Mouse (Mus musculus) hindbrain, embryonic 15.5 days (tissue): ENCODE measurements around the gene Trank1. TPM values are rescaled to one million over a fixed set of nuclear protein-coding genes. Genes with fewer than 3 reads are reported as not detected.

Experiments used
- ATAC-seq: fragments of 200-750 bp; cut with Nextera tagmentation; 2 replicates; pipeline ENCODE4 v1.8.0; 2017; ENCODE audit warnings: low read depth, moderate number of reproducible peaks, moderate TSS enrichment; ENCODE audit not compliant: low FRiP score
- H3K27ac ChIP-seq: fragments of 300-500 bp; sonication (generic); replicated peaks from 2 replicates; pipeline ENCODE4 v1.5.1; 2015; ENCODE audit warnings: mild to moderate bottlenecking, inconsistent platforms
- H3K27me3 ChIP-seq: fragments of 300-500 bp; sonication (generic); 2 replicates; pipeline ENCODE4 v1.6.1; 2015; ENCODE audit warnings: control low read depth, inconsistent platforms
- H3K36me3 ChIP-seq: fragments of 300-500 bp; sonication (generic); 2 replicates; pipeline ENCODE4 v1.6.1; 2015; ENCODE audit warnings: control low read depth, inconsistent platforms
- H3K4me1 ChIP-seq: fragments of 300-500 bp; sonication (generic); replicated peaks from 2 replicates; pipeline ENCODE4 v1.6.1; 2015; ENCODE audit warnings: control low read depth, inconsistent platforms
- H3K4me2 ChIP-seq: fragments of 300-500 bp; sonication (generic); 2 replicates; pipeline ENCODE4 v1.6.1; 2015; ENCODE audit warnings: moderate library complexity, mild to moderate bottlenecking, inconsistent platforms
- H3K4me3 ChIP-seq: fragments of 300-500 bp; sonication (generic); 2 replicates; pipeline ENCODE4 v1.5.1; 2015; ENCODE audit warnings: mild to moderate bottlenecking, inconsistent platforms
- H3K9ac ChIP-seq: fragments of 300-500 bp; sonication (generic); 2 replicates; pipeline ENCODE4 v1.6.1; 2015; ENCODE audit warnings: inconsistent platforms
- H3K9me3 ChIP-seq: fragments of 300-500 bp; sonication (generic); 2 replicates; pipeline ENCODE4 v1.6.1; 2016; ENCODE audit warnings: control low read depth, inconsistent platforms
- WGBS: fragments of 180-500 bp; shearing (Covaris S2); methylation state at CpG from one replicate; pipeline ENCODE4 v1.1.7; 2015; 5-methylcytosine and 5-hydroxymethylcytosine counted together
- polyA plus RNA-seq: library from polyadenylated mRNA; unstranded; fragments of >200 nt; fragmentation: Nextera tagmentation; extraction: Ambion mirVana; gene quantifications from 2 replicates; pipeline ENCODE4 v1.2.1, GENCODE M21; 2015

Gene Trank1
- polyA plus RNA-seq, 1 experiment from 2014 or later: 11.0 TPM

DNA sequence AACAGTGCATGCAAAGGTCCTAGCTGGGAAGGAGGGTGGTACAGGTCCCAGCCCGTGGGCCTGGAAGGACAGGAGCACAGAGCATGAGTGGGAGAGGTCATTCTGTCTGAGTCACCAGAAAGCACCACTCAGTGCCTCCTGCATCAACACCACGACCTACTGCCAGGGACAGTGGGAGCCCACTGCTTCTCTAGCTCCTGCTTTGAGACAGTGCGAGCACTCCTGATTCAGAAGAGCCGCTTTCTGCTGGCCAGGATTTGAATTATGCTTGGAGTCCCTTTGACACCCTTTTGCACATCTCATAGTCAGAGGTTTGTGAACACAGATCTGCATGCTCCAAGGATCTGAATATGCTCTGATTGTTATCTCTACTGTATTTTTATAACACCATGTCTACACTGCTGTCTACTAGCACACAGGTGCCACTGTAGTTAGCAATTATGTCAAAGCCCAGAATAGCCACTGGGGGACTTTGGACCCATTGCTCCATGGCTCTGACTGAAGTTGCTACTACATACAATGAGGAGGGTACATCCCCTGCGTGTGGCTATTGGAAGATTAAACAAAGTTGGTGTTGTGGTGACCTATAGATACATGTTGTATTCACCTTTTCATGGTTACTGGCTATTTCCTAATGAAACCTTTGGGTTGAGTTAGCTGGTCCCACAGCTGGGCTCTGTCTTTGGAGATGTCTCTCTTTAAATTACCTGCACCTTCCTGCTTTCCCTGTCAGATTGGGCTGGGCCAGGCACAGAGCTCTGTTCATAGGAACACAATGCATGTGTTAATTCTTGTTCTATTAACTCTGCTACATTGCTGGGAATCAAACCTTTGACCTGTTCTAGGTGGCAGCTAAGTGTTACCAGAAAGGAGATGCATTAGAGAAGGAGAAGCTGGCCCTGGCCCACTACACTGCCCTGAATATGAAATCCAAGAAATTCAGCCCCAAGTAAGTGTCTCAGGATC is 74.3 kb downstream of the Trank1 start:
- H3K27me3 ChIP-seq: no peaks in the 10 kb centered on the region
- H3K4me2 ChIP-seq: no peak overlapping the region
- no peak overlapping the region for H3K27ac ChIP-seq
- no peak overlapping the region for H3K4me3 ChIP-seq
- H3K36me3 ChIP-seq: peaks cover 4% of the 10 kb centered on the region; the same call in 1 of the 2 replicates
- H3K4me1 ChIP-seq: peaks cover 14% of the 10 kb centered on the region
- ATAC-seq: no peak
- no peak overlapping the region for H3K9ac ChIP-seq
- 87% methylated on average over 5 of the region's 5 CpGs for WGBS
- H3K9me3 ChIP-seq: no peaks in the 10 kb centered on the region

- ATAC-seq: no peak
- no peaks in the 10 kb centered on the region for H3K9me3 ChIP-seq
- H3K9ac ChIP-seq: no peak overlapping the region
- 74% methylated on average over 2 of the region's 2 CpGs for WGBS
- peaks cover 14% of the 10 kb centered on the region for H3K4me1 ChIP-seq
- H3K4me3 ChIP-seq: no peak overlapping the region
- no peak overlapping the region for H3K4me2 ChIP-seq
- no peak overlapping the region for H3K27ac ChIP-seq
- H3K27me3 ChIP-seq: no peaks in the 10 kb centered on the region
- H3K36me3 ChIP-seq: peaks cover 4% of the 10 kb centered on the region; the same call in 1 of the 2 replicates
Measured at GRCm38 (mm10) chr9:111386569-111386968, 75.0 kb downstream of the Trank1 start.

DNA sequence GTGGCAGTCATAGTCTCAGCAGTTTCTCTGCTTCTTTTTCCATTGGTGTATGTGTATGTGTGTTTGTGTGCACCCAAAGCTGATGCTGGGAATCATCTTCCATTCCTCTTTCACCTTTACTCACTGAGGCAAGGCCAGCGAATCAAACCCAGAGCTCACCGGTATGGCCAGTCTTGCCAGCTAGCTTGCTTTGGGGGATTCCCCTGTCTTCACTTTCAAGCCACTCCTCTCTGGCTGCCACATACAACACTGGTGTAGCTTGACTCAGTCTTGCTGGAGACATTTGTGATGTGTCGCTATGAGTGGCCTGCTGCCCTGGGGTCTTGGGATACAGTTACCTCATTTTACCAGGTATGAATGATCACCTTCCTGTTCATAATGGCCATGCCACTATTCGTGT is 76.0 kb downstream of the Trank1 start:
- H3K9ac ChIP-seq: no peak overlapping the region
- no peak overlapping the region for H3K27ac ChIP-seq
- WGBS: 87% methylated on average over 4 of the region's 4 CpGs
- no peak overlapping the region for H3K4me3 ChIP-seq
- H3K27me3 ChIP-seq: no peaks in the 10 kb centered on the region
- peaks cover 14% of the 10 kb centered on the region for H3K4me1 ChIP-seq
- no peaks in the 10 kb centered on the region for H3K9me3 ChIP-seq
- H3K4me2 ChIP-seq: no peak overlapping the region
- no peak for ATAC-seq
- peaks cover 4% of the 10 kb centered on the region; the same call in 1 of the 2 replicates for H3K36me3 ChIP-seq

DNA sequence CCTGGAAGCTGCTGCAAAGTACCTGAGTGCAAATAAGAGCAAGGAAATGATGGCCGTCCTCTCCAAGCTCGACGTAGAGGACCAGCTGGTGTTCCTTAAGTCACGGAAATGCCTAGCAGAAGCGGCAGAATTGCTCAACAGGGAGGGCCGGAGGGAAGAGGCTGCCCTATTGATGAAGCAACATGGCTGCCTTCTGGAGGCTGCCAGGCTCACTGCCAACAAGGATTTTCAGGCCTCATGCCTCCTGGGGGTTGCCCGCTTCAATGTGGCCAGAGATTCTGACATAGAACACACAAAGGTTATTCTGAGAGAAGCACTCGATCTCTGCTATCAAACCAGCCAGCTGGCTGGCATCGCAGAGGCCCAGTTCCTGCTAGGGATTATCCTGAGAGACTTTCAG is 78.5 kb downstream of the Trank1 start:
- H3K27ac ChIP-seq: no peak overlapping the region
- WGBS: 66% methylated on average over 9 of the region's 9 CpGs
- no peak overlapping the region for H3K4me3 ChIP-seq
- ATAC-seq: no peak
- no peaks in the 10 kb centered on the region for H3K9me3 ChIP-seq
- H3K36me3 ChIP-seq: peaks cover 8% of the 10 kb centered on the region; the same call in 1 of the 2 replicates
- no peaks in the 10 kb centered on the region for H3K4me1 ChIP-seq
- no peak overlapping the region for H3K4me2 ChIP-seq
- no peak overlapping the region for H3K9ac ChIP-seq
- no peaks in the 10 kb centered on the region for H3K27me3 ChIP-seq

DNA sequence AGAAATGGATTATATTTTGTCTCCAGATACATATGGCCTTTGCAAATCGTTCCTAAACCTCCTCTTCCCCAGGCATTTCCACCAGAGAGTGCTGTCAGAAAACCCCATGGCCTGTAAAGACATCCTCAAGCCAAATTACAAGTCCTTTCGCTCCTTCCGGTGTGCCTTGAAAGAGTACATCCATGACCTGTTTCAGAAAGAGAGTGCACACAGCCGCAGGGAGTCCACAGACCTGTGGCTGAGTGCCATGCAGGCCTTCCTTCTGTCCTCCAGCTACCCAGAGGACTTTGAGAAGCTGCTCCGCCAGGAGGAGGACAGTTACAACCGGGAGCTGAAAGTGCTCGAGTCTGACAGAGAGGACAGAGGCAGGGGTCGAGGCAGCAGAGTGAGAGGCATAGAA is 79.5 kb downstream of the Trank1 start:
- no peak for ATAC-seq
- no peaks in the 10 kb centered on the region for H3K4me1 ChIP-seq
- WGBS: 84% methylated on average over 8 of the region's 8 CpGs
- no peaks in the 10 kb centered on the region for H3K9me3 ChIP-seq
- H3K9ac ChIP-seq: no peak overlapping the region
- H3K4me3 ChIP-seq: no peak overlapping the region
- peaks cover 3% of the 10 kb centered on the region; the same call in 1 of the 2 replicates for H3K36me3 ChIP-seq
- H3K4me2 ChIP-seq: no peak overlapping the region
- no peaks in the 10 kb centered on the region for H3K27me3 ChIP-seq
- no peak overlapping the region for H3K27ac ChIP-seq

DNA sequence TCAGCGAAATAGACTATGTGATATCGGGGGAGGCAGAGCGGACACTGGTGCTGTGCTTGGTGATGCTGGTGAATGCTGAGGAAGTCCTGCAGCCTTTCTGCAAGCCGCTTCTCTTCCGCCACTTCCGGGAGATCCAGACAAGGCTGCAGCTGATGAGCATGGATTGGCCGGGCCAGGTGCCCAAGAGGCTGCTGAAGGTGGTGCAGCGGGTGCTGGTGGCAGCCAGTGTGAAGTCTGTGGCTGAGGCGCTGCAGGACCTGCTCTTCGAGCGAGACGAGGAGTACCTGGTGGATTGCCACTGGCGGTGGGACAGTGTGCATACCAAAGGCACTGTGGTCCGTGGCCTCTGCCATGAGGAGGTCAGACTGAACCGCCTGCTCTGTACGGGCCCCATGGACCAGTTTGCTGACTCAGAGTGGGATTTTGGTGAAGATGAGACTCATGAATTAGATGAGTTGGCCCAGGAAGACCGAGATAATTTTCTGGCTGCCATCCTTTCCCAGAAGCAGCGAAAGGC is 80.4 kb downstream of the Trank1 start:
- Histone ChIP-seq H3K36me3 (peaks cover 3% of the 10 kb centered on the region; the same call in 1 of the 2 replicates), H3K9me3 (no peaks in the 10 kb centered on the region), H3K27me3 (no peaks in the 10 kb centered on the region), H3K27ac (no peak overlapping the region), H3K4me3 (no peak overlapping the region), H3K9ac (no peak overlapping the region), H3K4me2 (no peak overlapping the region), H3K4me1 (no peaks in the 10 kb centered on the region)
- no peak for ATAC-seq
- 91% methylated on average over 18 of the region's 18 CpGs for WGBS

DNA sequence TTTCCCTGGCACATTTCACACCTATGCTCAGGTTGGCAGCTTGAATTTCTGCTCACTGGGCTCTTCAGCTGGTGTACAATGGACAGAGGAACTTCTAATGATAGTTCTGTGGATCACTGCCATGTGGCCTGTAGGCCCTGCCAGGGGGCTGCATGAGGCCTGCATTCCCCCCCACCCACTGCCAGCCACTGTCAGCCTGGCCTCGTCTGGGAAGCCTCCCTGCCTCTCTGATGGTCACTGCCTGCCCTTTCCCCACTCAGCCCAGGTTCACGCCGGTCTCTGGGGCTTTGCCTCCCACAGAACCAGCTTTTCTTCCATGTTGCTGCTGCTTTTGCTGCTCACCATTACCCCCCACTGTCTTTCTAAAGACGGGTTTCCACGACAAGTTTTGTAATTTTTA is 83.7 kb downstream of the Trank1 start:
- Histone ChIP-seq H3K9ac (no peak overlapping the region), H3K4me1 (no peaks in the 10 kb centered on the region), H3K27ac (no peak overlapping the region), H3K4me2 (no peak overlapping the region), H3K27me3 (no peaks in the 10 kb centered on the region), H3K4me3 (no peak overlapping the region), H3K36me3 (peaks cover 3% of the 10 kb centered on the region; the same call in 1 of the 2 replicates), H3K9me3 (no peaks in the 10 kb centered on the region)
- no peak for ATAC-seq
- WGBS: 65% methylated on average over 5 of the region's 5 CpGs

DNA sequence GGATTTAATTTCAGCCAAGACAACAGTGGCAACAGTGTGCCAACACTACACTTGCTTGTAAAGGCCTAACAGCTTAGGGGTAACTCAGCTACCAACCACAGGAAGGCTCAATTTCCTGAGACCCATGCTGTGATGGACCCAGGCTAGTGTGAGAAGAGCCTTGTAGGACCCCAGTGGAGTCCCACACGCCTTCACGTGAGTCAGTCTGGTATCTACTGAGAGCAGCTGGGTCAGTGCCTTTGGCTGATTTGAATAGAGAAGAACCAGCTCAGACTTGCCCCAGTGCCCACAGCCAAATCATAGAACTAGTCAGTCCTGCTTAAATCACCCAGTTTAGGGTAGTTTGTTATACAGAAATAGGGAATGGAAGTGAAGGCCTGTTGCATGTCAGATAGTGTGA is 86.5 kb downstream of the Trank1 start:
- 0 out of 2 replicates have a peak, but pooled peaks cover 3% of the 10 kb centered on the region for H3K36me3 ChIP-seq
- no peak overlapping the region for H3K27ac ChIP-seq
- no peak overlapping the region for H3K4me3 ChIP-seq
- H3K4me1 ChIP-seq: no peaks in the 10 kb centered on the region
- H3K9me3 ChIP-seq: no peaks in the 10 kb centered on the region
- no peaks in the 10 kb centered on the region for H3K27me3 ChIP-seq
- H3K9ac ChIP-seq: no peak overlapping the region
- no peak for ATAC-seq
- 90% methylated on average over 2 of the region's 2 CpGs for WGBS
- H3K4me2 ChIP-seq: no peak overlapping the region

DNA sequence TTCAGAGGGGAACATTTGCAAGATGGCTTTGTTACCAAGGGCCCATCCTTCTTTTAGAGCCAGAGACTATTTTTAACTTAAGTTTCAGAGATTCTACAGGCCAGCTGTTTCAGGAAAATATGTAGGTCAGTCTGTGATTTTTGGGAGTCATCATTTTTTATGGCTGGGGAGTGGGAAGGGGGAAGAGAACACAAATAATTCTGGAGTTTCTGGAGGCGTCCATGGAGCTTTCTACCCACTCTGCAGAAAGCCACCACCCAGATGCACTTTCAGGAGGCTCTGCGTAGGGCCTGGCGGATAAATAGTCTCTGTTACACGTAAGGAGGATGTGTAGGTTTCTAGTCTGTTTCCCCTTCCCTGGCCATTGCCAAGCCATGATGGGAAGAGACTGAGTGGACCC is 88.5 kb downstream of the Trank1 start:
- ATAC-seq: no peak

GRCm38 (mm10) chr9:111403159-111403558 is 91.6 kb downstream of the Trank1 start:
- Histone ChIP-seq H3K4me1 (no peaks in the 10 kb centered on the region), H3K27me3 (no peaks in the 10 kb centered on the region), H3K4me3 (no peak overlapping the region), H3K9me3 (no peaks in the 10 kb centered on the region), H3K27ac (no peak overlapping the region), H3K4me2 (no peak overlapping the region), H3K36me3 (no peaks in the 10 kb centered on the region), H3K9ac (no peak overlapping the region)
- WGBS: 95% methylated on average over 4 of the region's 4 CpGs
- ATAC-seq: no peak

More for the DNA sequence above, 88.5 kb downstream of the Trank1 start:
- Histone ChIP-seq H3K36me3 (no peaks in the 10 kb centered on the region), H3K27ac (no peak overlapping the region), H3K9me3 (no peaks in the 10 kb centered on the region), H3K4me1 (no peaks in the 10 kb centered on the region), H3K27me3 (no peaks in the 10 kb centered on the region), H3K9ac (no peak overlapping the region), H3K4me2 (no peak overlapping the region), H3K4me3 (no peak overlapping the region)
- WGBS: 92% methylated on average over 4 of the region's 4 CpGs

DNA sequence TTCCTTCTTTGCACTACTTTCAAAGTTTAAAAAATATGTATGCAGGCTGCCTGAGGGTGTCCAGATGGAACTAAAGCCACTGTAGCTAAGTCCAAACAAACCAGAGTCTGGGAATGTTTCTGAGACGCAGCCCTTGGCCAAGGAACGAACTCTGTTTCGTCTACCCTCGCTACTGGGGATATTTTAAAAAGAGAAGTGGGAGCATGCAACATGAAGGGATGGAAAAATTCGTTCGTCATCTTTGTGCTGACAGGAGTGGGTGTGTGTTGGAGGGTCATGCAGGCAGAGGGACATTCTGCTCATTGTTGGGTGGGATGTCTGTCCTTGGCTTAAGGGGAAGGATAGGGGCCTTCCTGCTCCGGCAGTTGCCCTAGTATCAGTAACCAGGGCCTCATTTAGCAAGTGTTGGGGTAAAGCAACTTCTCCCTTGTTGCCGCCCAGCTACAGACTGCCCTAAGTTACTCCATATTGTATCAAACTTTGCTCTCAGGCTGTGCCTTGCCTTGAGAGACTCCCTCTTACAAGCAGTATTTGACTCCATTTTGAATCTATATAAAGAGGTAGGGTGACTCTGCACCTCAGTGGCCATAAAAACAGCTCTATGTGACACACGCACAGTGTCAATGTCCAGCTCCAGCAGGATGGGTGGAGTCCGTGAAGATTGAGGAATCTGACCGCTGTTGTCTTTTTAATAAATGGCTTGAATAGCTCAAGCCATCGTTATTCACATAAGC is 93.0 kb downstream of the Trank1 start:
- ATAC-seq: no peak
- no peak overlapping the region for H3K27ac ChIP-seq
- 91% methylated on average over 12 of the region's 12 CpGs for WGBS
- no peaks in the 10 kb centered on the region for H3K36me3 ChIP-seq
- no peak overlapping the region for H3K4me2 ChIP-seq
- H3K27me3 ChIP-seq: no peaks in the 10 kb centered on the region
- no peaks in the 10 kb centered on the region for H3K4me1 ChIP-seq
- H3K9me3 ChIP-seq: no peaks in the 10 kb centered on the region
- no peak overlapping the region for H3K4me3 ChIP-seq
- H3K9ac ChIP-seq: no peak overlapping the region

DNA sequence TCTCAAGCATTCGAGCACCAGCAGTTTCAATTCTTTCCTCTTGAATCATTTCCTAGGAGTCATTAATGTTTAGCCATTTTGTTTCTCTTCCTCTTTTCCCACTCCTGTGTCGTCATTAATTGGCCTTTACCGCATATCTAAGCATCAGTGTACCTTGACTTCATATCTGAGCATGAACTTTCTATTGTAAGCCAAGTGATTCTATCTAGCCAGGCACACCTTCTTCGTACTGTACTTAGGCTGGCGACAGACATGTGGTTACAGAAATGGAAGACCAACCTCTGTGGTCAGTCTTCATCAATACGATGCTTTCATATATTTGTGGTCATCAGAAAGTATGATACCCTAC is 93.5 kb downstream of the Trank1 start:
- H3K4me3 ChIP-seq: no peak overlapping the region
- no peak overlapping the region for H3K27ac ChIP-seq
- no peaks in the 10 kb centered on the region for H3K9me3 ChIP-seq
- ATAC-seq: no peak
- WGBS: 88% methylated on average over 6 of the region's 6 CpGs
- H3K27me3 ChIP-seq: no peaks in the 10 kb centered on the region
- no peak overlapping the region for H3K9ac ChIP-seq
- no peaks in the 10 kb centered on the region for H3K36me3 ChIP-seq
- H3K4me1 ChIP-seq: no peaks in the 10 kb centered on the region
- H3K4me2 ChIP-seq: no peak overlapping the region
